Mouse (Mus musculus) heart, postnatal 10 days (tissue): ENCODE data around the gene Ptprg. TPM values are rescaled to one million over a fixed set of nuclear protein-coding genes. Genes with fewer than 3 reads are reported as not detected.

Source experiments
- DNase-seq, 2 experiments: peaks; one replicate each; pipeline ENCODE4 v3.0.0; 2021
- intact Hi-C: fragments of 180-260 bp; cut with DNase I; formaldehyde crosslinking; loops from one replicate; pipeline ENCODE4 v1.15.1; 2025
- total RNA-seq, 2 experiments: library from RNA; stranded (reverse); gene quantifications; 2 replicates each; pipeline ENCODE4 v1.2.3; 2021

Ptprg gene
- total RNA-seq, 2 experiments from 2014 or later = 79.8 to 89.9 TPM

DNA sequence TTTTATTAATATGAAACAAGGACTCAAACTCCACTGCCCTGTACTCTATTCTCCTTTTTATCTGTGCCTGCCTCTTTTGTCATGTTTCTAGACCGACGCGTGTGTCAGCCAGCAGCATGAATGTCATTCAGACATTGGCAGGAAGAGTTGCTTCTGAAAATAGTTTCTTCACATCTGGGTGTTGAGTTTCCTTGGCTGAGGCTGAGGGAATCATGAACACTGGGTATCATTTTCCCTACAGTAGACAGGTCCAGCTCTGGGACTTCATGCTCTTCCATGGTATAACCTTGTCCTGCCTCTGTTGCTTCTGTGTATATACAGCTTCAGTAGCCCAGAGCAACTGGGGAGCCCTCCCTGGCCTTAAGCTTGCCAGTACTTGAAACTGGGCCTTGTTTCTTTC lies 310.0 kb downstream of the Ptprg start:
- peak; percentile 77 for DNase-seq
- intact Hi-C loops = no loop called here

DNA sequence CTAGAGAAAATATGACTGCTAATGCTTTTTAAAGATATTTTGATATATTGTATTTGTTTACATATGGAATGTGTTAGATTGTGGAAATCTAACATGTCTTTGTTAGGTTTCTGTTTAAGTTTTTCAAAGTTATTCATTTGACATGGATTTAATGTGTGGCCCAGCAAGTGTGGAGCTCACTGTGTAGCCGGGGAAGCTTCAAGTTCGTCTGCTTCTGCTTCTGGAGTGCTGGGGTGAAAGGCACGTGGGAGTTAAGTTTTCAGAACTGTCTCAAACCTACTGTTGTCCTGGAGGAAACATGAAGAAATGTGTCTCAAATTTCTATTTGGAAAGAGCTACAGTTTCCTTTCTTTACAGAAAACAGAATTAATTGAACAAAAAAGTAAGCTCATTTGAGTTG lies 311.5 kb downstream of the Ptprg start:
- no peak for DNase-seq
- intact Hi-C loops = no loop called here

DNA sequence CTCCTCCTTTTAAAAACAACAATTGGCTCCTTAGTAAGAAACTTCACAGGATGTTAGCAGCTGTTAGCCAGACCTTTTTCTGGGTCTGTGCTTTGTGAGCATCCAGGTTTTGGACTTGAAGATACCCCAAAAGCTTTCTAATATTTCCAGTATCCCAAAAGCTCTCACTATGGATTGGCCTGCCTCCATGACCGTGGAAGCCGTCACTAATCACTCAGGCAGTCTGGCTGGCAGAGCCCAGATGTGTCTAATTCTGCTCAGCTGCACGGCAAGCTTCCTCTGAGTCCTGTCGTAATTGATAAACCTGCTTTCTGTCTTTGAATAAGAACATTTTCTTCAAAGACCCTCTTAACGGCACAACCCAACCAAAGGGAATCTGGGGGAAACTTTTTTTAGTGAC lies 312.0 kb downstream of the Ptprg start:
- DNase-seq = no peak

DNA sequence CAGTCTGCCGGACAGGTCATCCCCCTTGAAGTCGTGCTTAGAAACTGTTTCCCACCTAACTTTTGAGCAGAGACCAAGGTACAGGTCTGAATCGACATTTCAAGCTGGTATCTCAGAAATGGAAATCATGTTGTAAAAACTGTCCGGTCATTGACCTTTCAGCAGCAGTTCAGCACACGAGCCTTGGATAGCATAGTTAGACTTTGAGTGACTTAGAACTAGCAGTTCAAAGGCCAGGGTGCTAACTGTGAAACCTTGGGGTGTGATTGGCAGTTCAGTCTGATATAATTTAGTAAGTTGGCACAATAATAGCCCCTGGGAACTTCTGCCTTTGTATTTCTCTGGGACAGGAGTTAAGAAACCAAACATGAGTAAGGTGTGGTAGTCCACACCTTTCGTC lies 312.5 kb downstream of the Ptprg start:
- intact Hi-C loops = no loop called here
- DNase-seq = no peak

More for the DNA sequence above, 312.0 kb downstream of the Ptprg start:
- intact Hi-C loops = no loop called here

DNA sequence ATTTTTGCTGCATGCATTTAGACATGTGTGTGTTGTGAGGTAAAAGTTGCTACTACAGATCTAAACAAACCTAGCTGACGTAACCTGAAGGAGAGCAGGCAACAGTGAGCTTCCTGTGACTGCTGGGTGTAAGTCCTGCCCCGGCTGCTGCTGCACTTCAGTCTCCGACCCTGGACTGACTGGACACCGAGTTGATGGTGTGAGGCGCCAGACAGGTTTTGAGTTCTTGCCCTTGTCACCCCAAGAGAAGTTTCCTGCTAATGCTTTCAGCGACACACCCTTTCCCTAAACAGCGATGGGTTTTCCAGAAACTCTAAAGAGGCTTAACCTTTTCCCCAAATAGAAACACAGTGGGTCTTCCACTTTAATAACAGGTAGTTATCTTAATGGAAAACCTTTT lies 313.1 kb downstream of the Ptprg start:
- DNase-seq = no peak
- intact Hi-C loops = no loop called here

DNA sequence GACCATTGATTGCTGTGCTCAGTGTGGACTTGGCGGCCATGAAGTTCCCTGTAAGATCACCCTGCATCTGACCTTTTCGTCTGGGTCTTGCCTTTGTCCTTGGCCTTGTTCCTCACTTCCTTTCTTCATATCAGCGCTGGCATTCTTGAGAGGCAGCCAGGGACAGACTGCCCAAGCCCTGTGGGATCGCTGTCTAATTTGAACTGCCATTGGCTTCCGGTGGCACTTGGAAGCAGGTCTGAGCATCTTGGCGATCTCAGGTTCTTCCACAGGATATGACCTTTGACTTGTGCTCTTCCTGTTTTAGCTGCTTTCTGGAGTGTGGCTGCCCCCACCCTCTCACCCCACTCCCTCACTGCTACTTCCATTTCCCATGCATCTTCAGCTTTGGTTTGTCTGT lies 315.3 kb downstream of the Ptprg start:
- intact Hi-C loops = no loop called here
- DNase-seq = peak; percentile 45 to 69

DNA sequence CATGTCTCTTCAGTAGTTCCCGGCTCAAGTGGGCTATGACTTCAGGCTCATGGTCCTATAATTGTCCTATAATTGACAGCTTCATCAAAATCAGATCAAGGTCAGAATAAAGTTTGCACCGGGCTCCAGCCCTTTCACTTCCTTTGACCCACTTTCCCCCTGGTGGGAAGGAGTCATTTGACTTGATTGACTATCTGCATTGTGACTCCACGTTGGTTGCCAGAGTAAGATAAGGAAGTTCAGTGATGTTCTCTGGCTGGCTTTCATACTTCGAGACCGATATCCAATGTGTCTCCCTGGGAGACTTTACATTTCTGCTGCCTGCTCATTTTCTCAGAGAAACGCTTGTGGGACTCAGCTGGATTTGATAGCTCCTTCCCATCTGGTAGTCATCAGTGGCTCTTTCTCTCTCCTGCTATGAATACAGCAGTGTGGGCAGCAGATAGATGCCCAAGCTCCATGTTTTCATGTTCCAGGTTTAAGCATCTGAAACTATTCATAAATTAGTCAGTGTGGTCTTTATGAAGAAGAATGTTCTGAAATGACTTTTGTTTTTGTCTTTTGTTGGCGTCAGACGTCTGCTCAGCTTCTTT lies 318.5 kb downstream of the Ptprg start:
- DNase-seq = no peak
- intact Hi-C loops = no loop called here

DNA sequence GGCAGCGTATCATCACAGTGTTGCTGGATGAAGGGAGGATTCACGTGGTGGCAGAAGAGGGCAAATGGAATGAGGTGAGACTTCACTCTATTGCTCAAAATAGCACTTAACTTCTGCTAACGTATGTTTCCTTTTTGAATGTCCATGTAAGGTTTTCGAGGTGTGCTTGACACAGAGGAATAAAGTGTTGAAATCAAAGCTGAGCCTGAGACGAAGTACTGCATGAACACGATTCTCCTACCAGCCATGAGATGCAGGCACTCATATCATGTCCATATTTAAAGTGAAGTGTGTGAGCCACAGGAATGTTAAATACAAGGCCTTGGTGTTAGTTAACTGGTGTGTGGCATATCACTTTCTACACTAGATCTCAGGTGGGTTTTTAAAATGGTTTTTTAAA lies 320.9 kb downstream of the Ptprg start:
- intact Hi-C loops = no loop called here
- no peak for DNase-seq

DNA sequence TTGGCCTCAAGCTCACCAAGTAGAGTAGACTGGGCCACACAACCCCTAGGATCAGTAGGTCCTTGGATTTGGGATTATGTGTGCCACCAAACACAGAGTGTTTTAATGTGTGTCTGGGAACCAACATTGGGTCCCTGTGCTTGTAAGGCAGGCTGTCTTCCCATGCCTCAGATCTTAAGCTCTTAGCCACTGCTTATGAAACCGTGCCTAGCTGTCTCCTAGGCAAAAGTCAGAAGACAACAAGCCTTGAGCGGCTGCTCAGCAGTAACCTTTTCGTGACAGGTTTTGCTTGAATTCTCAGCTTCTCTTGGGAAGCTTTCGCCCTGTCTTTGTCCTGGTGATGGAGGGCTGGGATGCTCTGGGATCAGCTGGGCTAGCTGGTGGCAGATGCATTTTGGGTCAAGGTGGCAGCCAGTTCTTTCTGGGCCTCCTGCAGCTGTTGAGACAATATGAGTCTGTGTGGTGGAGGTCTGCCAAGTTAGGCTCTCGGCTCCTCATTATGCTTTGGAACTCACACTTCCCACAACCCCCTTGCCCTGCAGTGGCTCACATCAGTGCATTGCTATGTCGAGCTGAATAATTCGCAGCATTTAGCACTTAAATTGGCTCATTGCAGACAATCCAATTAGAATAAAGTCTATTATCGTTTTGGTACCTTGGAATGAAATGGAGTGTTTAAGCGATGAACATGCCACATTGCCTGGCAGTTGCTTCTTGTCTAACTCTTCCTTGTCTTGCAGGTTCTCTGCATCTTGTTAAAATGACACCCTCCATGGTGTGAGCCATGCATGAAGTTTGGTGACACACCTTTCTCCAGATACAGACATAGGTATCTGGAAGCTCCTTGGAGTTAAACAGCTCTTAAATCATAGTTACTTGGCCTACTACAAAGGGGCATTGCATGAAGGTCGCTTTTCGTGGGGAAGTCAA lies 321.9 kb downstream of the Ptprg start:
- intact Hi-C loops = no loop called here
- DNase-seq = no peak

DNA sequence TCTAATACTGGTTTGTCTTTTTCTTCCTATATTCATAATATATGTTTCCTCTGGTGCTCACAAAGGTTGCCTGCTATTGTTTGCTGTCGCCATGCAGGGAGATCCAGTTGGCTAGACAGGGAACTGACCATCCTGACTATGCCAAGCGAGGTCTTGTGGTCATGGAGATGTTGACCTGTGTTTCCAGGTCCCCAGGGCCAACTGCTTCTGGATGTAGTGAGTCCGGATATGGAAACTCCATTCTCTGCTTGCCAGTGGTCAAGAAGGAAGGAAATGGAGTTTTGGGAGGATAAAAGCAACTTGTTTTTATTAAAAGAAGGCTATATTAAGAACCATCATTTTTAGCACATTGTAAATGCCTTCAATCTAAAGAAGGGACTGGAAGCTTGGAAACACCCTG lies 327.8 kb downstream of the Ptprg start:
- intact Hi-C loops = loop anchor here (5.0 kb wide), 3 partner anchors 176 to 329 kb away; partner anchors contain the start of gene Ptprg
- DNase-seq = peak in 1 of 2 experiments; percentile 37

DNA sequence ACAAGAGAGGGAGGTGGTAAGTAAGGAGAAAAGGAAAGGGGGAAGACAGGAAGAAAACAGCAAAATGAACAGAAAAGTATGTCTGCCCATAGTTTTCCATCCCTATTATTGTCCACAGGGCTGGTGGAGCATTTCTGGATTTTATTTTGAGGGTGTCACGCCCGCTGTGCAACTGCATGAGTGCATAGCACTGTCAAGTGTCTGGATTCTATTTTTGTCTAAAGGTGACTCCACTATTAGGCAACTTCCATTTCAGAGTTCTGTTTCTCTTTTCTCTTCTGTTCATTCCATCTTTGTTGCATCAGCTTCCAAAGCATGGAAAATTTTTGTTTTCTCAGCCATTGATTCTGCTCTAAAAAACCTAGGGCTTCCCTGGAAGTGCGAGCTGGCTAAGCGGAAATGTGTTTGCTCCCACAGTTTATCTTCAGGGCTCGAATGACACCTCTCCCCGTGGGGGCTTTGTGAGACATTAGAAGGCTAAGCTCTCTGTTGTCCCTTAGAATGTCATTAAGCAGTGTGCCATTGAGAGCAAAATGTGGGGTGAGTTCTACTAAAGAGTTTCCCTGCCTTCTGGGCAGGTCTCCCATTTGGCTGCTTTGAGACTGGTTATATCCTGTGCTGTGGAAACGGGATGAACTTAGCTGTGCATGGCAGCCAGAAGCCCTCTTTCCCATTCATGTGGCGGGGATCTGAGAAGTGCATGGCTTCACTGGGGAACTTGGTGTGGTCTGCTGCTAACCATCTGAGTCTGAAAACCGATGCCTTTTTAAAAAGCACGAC lies 330.0 kb downstream of the Ptprg start:
- peak; percentile 65 to 72 for DNase-seq
- intact Hi-C loops = loop anchor here (5.0 kb wide), 3 partner anchors 174 to 331 kb away; partner anchors contain the start of gene Ptprg

DNA sequence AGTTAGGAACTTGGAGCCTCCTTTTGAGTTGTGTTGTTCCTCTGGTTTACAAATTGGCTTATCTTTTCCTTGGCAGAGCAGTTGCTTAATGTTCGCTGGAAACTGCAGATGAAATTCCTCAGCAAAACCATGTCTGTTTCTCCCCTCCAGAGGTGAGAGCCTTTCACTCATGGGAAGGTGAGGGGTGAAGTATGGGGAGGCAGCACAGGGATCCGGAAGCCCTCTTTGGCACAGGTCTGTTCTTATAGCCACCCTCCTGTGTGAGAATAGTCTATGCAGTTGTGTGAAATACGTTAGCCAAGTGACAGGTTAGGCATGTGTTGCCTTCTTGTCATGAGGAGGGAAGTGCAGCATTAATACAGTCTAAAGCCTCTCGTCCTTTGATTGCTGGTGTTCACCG lies 330.7 kb downstream of the Ptprg start:
- DNase-seq = peak in 1 of 2 experiments; percentile 42
- intact Hi-C loops = loop anchor here (5.0 kb wide), 3 partner anchors 173 to 332 kb away; partner anchors contain the start of gene Ptprg

DNA sequence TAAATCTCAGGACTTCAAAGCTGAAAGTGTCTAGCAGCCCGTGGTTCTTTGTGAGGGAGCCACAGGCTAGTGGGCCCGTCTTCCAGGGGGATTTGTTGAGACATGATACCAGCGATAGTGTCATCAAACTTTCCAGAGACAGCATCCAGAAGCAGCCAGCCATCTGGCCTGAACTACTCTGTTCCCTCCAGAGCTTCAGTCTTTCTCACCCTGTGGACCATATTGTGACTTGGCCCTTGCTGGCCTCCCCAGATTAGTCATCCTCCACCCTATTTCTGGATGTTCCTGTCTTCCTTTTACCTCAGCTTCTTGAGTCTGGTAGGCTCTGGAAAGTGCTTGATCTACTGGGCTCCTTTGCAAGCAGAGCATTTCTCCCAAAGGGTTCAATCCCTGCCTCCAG lies 333.1 kb downstream of the Ptprg start:
- DNase-seq = no peak
- intact Hi-C loops = no loop called here

DNA sequence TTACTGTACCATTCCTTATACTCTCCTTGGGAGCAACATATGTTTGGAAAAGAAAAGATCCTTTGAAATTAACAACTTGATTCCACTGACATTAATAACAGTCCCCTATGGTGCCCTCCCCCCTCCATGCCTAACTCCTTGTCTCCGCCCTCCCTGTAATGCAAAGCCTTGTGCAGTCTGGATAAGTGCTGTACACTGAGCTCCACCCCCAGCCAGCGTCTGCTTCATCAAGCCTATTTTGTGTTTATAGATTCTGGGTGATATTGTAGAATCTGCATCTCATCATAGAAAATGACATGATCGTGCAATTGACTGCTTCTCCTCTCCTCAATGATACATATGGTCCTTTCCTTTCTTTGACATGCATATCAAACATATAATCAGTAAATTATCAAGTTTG lies 337.6 kb downstream of the Ptprg start:
- no peak for DNase-seq

DNA sequence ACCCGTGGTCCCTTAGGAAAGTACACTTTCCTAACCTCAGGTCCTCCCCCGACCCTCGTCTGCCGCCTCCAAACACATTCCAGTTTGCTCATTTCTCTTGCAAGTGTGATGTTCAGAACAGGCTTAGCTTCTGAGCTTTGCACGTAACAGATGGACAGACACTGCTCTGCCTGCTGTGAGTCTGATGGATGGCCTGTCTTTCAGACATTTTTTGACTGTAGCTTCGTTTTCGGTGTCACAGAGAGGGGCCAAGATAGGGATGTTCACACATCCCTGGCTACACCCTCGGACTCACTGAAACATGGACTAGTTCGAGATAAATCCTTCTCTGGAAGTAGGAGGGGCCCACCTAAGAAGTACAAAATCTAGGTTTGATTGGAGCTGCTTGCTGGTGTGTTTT lies 339.3 kb downstream of the Ptprg start:
- intact Hi-C loops = no loop called here
- no peak for DNase-seq

More for the DNA sequence above, 337.6 kb downstream of the Ptprg start:
- intact Hi-C loops = no loop called here

DNA sequence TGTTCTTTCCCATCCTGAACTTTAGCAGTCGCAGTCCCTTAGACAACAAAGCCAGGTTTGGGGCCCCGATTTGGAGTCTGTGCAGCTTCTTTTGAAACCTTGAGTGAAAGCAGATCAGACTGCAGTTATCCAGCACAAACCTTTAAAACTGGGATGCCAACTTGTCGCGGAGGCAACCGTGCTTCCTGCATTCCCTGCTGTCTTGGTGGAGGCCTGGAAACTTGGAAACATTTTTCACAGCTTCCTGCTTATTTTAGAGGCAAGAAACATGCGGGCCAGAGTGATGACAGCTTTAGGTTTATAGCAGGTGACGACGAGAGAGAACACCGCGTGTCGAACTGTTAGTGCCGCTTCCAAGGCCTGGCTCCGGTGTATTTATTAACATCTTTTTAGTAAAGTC lies 342.2 kb downstream of the Ptprg start:
- intact Hi-C loops = no loop called here
- no peak for DNase-seq

DNA sequence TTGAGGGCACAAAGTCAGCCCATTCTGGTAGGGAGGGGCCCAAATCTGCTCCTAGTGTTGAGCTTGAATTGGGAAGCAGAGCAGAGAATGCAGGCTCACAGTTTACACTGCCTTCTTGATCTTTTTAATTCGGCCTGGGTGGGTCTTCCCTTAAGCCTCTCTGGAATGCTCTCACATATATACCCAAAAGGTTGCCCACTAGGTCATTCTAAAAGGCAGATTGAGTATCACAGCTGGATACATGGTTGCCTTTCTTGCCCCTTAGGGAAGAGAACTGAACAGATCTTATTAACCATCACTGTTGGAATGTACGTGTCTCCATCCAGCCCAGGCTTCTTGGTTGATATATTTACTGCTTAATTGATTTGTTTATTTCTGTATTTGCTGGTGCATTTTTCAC lies 349.5 kb downstream of the Ptprg start:
- no peak for DNase-seq
- intact Hi-C loops = no loop called here

DNA sequence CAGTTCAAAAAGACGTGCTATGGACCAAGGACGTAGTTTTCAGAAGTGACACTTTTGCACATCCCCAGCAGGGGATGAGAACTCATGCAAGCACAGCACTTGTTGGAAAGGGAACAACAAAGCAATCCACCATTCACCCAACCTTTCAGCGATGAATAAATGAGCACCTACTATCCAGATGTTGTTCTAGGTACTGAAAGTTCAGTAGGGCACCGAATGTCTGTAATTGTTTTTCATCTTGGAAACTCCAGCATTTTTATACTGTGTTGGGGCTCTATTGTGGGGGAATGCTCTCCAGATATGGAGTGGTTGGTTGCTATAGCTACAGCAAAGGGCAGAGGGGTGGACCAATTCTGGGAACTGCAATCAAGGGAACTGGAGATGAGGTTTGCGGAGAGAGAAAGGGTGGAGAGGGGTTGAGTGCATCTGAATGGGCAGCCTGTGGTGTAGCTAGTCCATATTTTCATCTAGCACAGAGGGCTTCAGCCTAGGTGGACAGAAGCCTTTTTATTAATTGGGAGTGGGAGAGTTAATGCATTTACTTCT lies 352.9 kb downstream of the Ptprg start:
- intact Hi-C loops = no loop called here
- no peak for DNase-seq

DNA sequence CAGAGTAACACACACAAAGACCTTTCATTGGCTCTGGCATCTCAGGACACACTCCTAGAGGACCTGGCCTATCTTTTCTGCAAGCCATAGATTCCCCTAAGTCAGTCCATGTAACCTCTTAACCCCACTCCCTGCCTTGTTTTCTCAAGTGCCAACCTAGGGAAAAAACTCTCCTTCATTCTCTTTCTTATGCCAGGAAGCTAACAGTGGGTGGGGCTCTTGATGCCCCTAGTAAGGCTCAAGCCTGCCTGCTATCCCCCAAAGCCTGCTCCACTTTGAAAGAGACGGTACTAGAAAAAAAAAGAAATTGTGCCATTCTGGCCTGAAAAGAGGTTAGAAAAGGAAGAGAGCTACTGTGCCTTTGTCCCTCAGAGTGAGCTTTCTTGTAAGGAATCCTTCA lies 358.9 kb downstream of the Ptprg start:
- DNase-seq = no peak
- intact Hi-C loops = no loop called here

DNA sequence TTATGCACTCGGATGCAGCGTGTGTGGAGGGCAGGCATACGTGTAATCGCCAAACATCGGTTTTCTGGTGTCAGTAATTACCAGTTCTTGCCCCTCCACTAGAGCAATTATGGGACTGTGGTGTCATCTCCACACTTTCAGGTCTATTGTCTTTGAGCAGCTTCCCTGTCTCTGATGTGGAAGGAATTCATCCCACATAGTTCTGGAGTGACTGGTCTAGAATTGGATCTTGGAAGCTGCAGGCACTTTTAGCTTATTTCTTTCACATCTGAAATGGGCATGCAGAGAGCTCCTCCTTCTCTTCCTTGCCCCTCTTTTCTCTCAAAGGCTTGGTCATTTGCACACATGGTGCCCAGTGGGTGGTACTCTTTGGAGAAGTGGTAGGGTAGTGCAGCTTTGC lies 363.9 kb downstream of the Ptprg start:
- no peak for DNase-seq
- intact Hi-C loops = no loop called here

DNA sequence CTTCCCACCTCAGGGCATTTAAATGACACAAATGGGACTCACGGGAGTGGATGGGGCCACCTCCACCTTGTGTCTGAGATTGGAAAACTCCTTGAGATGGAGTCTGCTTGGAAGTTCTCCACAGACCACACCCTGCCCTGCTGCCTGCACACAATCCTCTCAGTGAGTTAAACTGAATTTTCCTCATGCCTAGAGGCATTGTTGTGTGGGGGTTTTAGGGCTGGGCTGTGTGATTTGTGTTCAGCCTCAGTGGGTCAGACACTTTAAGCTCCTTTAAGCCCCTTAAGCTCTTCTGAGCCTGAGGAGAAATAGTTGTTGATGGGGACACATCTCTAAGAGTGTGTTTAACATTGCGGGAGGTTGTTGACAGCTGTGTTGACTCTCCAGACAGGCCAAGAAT lies 375.2 kb downstream of the Ptprg start:
- intact Hi-C loops = no loop called here
- DNase-seq = no peak
